Mouse (Mus musculus): ENCODE results near the gene Slc38a11.

The Slc38a11 gene

GRCm38 (mm10) chr2:65321998-65322754 is 41.7 kb downstream of the Slc38a11 start:
- DNase-seq (ENCODE audit: low read depth), result no peak

GRCm38 (mm10) chr2:65320975-65321374 is 42.9 kb downstream of the Slc38a11 start:
- no peak for DNase-seq (ENCODE audit: low read depth)

GRCm38 (mm10) chr2:65316721-65317120 is 47.1 kb downstream of the Slc38a11 start:
- DNase-seq (ENCODE audit: low read depth), result no peak

GRCm38 (mm10) chr2:65311250-65311649 is 52.6 kb downstream of the Slc38a11 start:
- no peak for DNase-seq (ENCODE audit: low read depth)

GRCm38 (mm10) chr2:65296541-65296940 is 67.3 kb downstream of the Slc38a11 start:
- no peak for DNase-seq (ENCODE audit: low read depth)

GRCm38 (mm10) chr2:65294092-65294491 is 69.7 kb downstream of the Slc38a11 start:
- DNase-seq (ENCODE audit: low read depth), result no peak

GRCm38 (mm10) chr2:65293411-65293810 is 70.4 kb downstream of the Slc38a11 start:
- DNase-seq (ENCODE audit: low read depth), result no peak

GRCm38 (mm10) chr2:65289721-65290120 is 74.1 kb downstream of the Slc38a11 start:
- no peak for DNase-seq (ENCODE audit: low read depth)

GRCm38 (mm10) chr2:65288696-65289095 is 75.1 kb downstream of the Slc38a11 start:
- no peak for DNase-seq (ENCODE audit: low read depth)

GRCm38 (mm10) chr2:65285380-65285779 is 78.5 kb downstream of the Slc38a11 start:
- DNase-seq (ENCODE audit: low read depth), result no peak

GRCm38 (mm10) chr2:65282979-65283378 is 80.9 kb downstream of the Slc38a11 start:
- no peak for DNase-seq (ENCODE audit: low read depth)

GRCm38 (mm10) chr2:65279029-65279690 is 84.7 kb downstream of the Slc38a11 start:
- no peak for DNase-seq (ENCODE audit: low read depth)

- no peak for DNase-seq (ENCODE audit: low read depth)
Measured at GRCm38 (mm10) chr2:65275443-65276061, 88.3 kb downstream of the Slc38a11 start.

GRCm38 (mm10) chr2:65273910-65274309 is 89.9 kb downstream of the Slc38a11 start:
- DNase-seq (ENCODE audit: low read depth), result no peak

GRCm38 (mm10) chr2:65268731-65269130 is 95.1 kb downstream of the Slc38a11 start:
- no peak for DNase-seq (ENCODE audit: low read depth)

GRCm38 (mm10) chr2:65267834-65268233 is 96.0 kb downstream of the Slc38a11 start:
- DNase-seq (ENCODE audit: low read depth), result no peak

GRCm38 (mm10) chr2:65266576-65267299 is 97.1 kb downstream of the Slc38a11 start:
- no peak for DNase-seq (ENCODE audit: low read depth)

Data from c-Kit-positive CD71-positive TER-119-negative erythroid progenitor cells, embryonic 14.5 days (primary cell).